ENCODE assay signal across 12 mouse cellular contexts in the genomic region with DNA sequence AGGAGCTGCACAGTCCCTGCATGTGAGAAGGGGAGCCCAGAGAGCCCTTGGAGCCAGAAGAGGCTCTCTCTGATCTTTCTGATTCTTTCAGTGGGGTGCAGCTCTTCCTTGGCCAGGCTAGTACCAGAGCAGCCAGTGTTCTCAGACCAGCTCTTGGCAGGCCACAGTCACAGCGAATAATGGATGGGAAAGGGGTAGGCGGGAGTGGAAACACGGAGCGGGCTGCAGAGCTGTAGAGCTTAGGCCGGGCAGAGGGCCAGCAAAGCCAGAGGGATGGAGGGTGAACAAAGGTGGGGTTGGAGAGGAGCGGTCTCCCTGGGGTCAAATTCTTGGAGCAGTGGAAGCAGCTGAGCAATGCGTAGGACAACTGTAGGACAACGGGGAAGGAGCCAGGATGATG. TPM values are rescaled to one million over a fixed set of nuclear protein-coding genes. Genes with fewer than 3 reads are reported as not detected.
A peak's percentile ranks its signal among the peaks of the same experiment; 100 is the strongest.
DNase-seq lines count a peak whose midpoint lies in the region; ATAC-seq and TF ChIP-seq lines count a peak whose summit lies in the region.
"Had no signal": no experiment of that assay in that cellular context is flagged by ENCODE, and none has a peak within 500 bp of the region (broad histone marks: within the 10 kb centered on the region; RNA-seq: fewer than 3 reads in every experiment).

No protein-coding gene starts in this region.

- no peaks in the 10 kb centered on the region for H3K9me3 ChIP-seq in intestine, embryonic 15.5 days
- H3K9me3 ChIP-seq in intestine, postnatal 0 days (ENCODE audit: control insufficient read depth) = no peaks in the 10 kb centered on the region
- no peaks in the 10 kb centered on the region for H3K9me3 ChIP-seq in liver, postnatal 0 days (ENCODE audit: low read length)
- H3K9me3 ChIP-seq: limb, embryonic 12.5 days had no signal

- H3K4me1 ChIP-seq in intestine, embryonic 15.5 days (replicated peaks) = 0 out of 2 replicates have a peak, but pooled peaks cover 4% of the 10 kb centered on the region
- no peaks in the 10 kb centered on the region for H3K4me1 ChIP-seq in intestine, postnatal 0 days (replicated peaks; ENCODE audit: control insufficient read depth, insufficient read depth, low read length)
- H3K4me1 ChIP-seq in liver, postnatal 0 days (ENCODE audit: insufficient read depth) = no peaks in the 10 kb centered on the region
- H3K4me1 ChIP-seq: limb, embryonic 12.5 days had no signal

- ATAC-seq in intestine, embryonic 15.5 days = 0 out of 2 replicates have a peak, but pooled peaks have one; percentile 35
- ATAC-seq in intestine, postnatal 0 days = no peak
- no peak for ATAC-seq in liver, postnatal 0 days
- ATAC-seq: CD4-positive, CD25-positive, alpha-beta regulatory T cell, adult 4 months; inflammation-experienced regulatory T-cells, adult 6 months had no signal

- DNase-seq in cerebellum, postnatal 36 days = peak; percentile 34 to 35
- no peak for DNase-seq in cerebellum, adult 9-10 months
- DNase-seq in right cerebral cortex, postnatal 4 days = peak; percentile 61
- no peak for DNase-seq in right cerebral cortex, postnatal 25 days
- DNase-seq in liver, postnatal 0 days = no peak
- DNase-seq in ovary, postnatal 14 days (ENCODE audit: low spot score) = no peak

- no peak for TF ChIP-seq EP300 in liver, postnatal 0 days (IDR thresholded peaks at IDR 0.05; ENCODE audit: low read depth)

- no peak overlapping the region for H3K9ac ChIP-seq in intestine, embryonic 15.5 days
- H3K9ac ChIP-seq in intestine, postnatal 0 days (ENCODE audit: low read depth, low read length) = no peak overlapping the region
- H3K9ac ChIP-seq in liver, postnatal 0 days (replicated peaks) = no peak overlapping the region
- H3K9ac ChIP-seq: limb, embryonic 12.5 days had no signal

- 42% methylated on average over 8 of the region's 8 CpGs for WGBS in intestine, embryonic 15.5 days
- 57% methylated on average over 8 of the region's 8 CpGs for WGBS in intestine, postnatal 0 days
- 65% methylated on average over 8 of the region's 8 CpGs for WGBS in liver, postnatal 0 days (ENCODE audit: insufficient replicate concordance)

- no peak overlapping the region for H3K4me2 ChIP-seq in intestine, embryonic 15.5 days (replicated peaks)
- H3K4me2 ChIP-seq in intestine, postnatal 0 days (replicated peaks; ENCODE audit: low read depth) = no peak overlapping the region
- H3K4me2 ChIP-seq in liver, postnatal 0 days (ENCODE audit: low read depth, low read length) = no peak overlapping the region
- H3K4me2 ChIP-seq: limb, embryonic 12.5 days had no signal

- H3K36me3 ChIP-seq in intestine, embryonic 15.5 days = no peaks in the 10 kb centered on the region
- no peaks in the 10 kb centered on the region for H3K36me3 ChIP-seq in intestine, postnatal 0 days (ENCODE audit: control insufficient read depth, insufficient read depth)
- 0 out of 2 replicates have a peak, but pooled peaks cover 3% of the 10 kb centered on the region for H3K36me3 ChIP-seq in liver, postnatal 0 days (replicated peaks; ENCODE audit: insufficient read depth, low read length)

- H3K27ac ChIP-seq in intestine, embryonic 15.5 days = no peak overlapping the region
- no peak overlapping the region for H3K27ac ChIP-seq in intestine, postnatal 0 days (ENCODE audit: low read depth, low read length)
- no peak overlapping the region for H3K27ac ChIP-seq in liver, postnatal 0 days (ENCODE audit: low read depth)
- H3K27ac ChIP-seq: limb, embryonic 12.5 days had no signal

- H3K27me3 ChIP-seq in intestine, embryonic 15.5 days (replicated peaks) = no peaks in the 10 kb centered on the region
- H3K27me3 ChIP-seq in intestine, postnatal 0 days (replicated peaks; ENCODE audit: control insufficient read depth, insufficient read depth, low read length) = no peaks in the 10 kb centered on the region
- no peaks in the 10 kb centered on the region for H3K27me3 ChIP-seq in liver, postnatal 0 days (ENCODE audit: insufficient read depth, low read length)

- H3K4me3 ChIP-seq in intestine, embryonic 15.5 days (replicated peaks) = no peak overlapping the region
- H3K4me3 ChIP-seq in intestine, postnatal 0 days (ENCODE audit: low read depth, low read length) = no peak overlapping the region
- no peak overlapping the region for H3K4me3 ChIP-seq in liver, postnatal 0 days (ENCODE audit: low read depth, low read length)
- H3K4me3 ChIP-seq: limb, embryonic 12.5 days; myocyte had no signal

- TF ChIP-seq CTCF in intestine, postnatal 0 days (IDR thresholded peaks at IDR 0.05; ENCODE audit: low read depth) = no peak
- TF ChIP-seq CTCF in liver, postnatal 0 days (IDR thresholded peaks at IDR 0.05; ENCODE audit: low read depth) = no peak

RNA-seq across cellular contexts. Expression of a gene that starts 5.2 kb away (rescaled TPM):
- not detected in 2 replicates for polyA plus RNA-seq in intestine, embryonic 15.5 days (2015; fragmentation: Nextera tagmentation; extraction: Ambion mirVana)
- not detected in 2 replicates for polyA plus RNA-seq in intestine, postnatal 0 days (2015; fragmentation: Nextera tagmentation; extraction: Ambion mirVana)
- not detected in 2 replicates for polyA plus RNA-seq in liver, postnatal 0 days (2015; fragmentation: Nextera tagmentation; extraction: Ambion mirVana)
- polyA plus RNA-seq: CD4-positive, CD25-positive, alpha-beta regulatory T cell, adult 4 months; inflammation-experienced regulatory T-cells, adult 6 months; limb, embryonic 12.5 days; myocyte had no signal

RNA-seq across cellular contexts. Expression of a gene that starts 13.0 kb away (rescaled TPM):
- 2.0 and 2.3 TPM in 2 replicates for polyA plus RNA-seq in intestine, embryonic 15.5 days (2015; fragmentation: Nextera tagmentation; extraction: Ambion mirVana)
- 0.90 TPM in 2 replicates for polyA plus RNA-seq in intestine, postnatal 0 days (2015; fragmentation: Nextera tagmentation; extraction: Ambion mirVana)
- 0.65 and 1.0 TPM in 2 replicates for polyA plus RNA-seq in liver, postnatal 0 days (2015; fragmentation: Nextera tagmentation; extraction: Ambion mirVana)

RNA-seq across cellular contexts. Expression of a gene that starts 43.0 kb away (rescaled TPM):
- 23.5 and 23.7 TPM in 2 replicates for polyA plus RNA-seq in intestine, embryonic 15.5 days (2015; fragmentation: Nextera tagmentation; extraction: Ambion mirVana)
- polyA plus RNA-seq in intestine, postnatal 0 days (2015; fragmentation: Nextera tagmentation; extraction: Ambion mirVana) = 29.4 and 33.7 TPM in 2 replicates
- polyA plus RNA-seq in liver, postnatal 0 days (2015; fragmentation: Nextera tagmentation; extraction: Ambion mirVana) = 16.5 and 17.3 TPM in 2 replicates

Comparison
In these comparisons a context has a peak if more than half of its experiments do, and no peak if none do; other contexts are left out.
1. DNase-seq: peak in cerebellum, postnatal 36 days (2 of 2) and right cerebral cortex, postnatal 4 days (single experiment); none in cerebellum, adult 9-10 months (single experiment), right cerebral cortex, postnatal 25 days (single experiment), liver, postnatal 0 days (single experiment) and ovary, postnatal 14 days (single experiment).